Mouse (Mus musculus): ENCODE data around the gene Rtn1.

- TF ChIP-seq POLR2A (IDR thresholded peaks at IDR 0.05; ENCODE audit: extremely low read depth, insufficient read depth, low read length): no peak
- TF ChIP-seq CTCF (IDR thresholded peaks at IDR 0.05; ENCODE audit: low read depth, low read length): no peak
Measured at GRCm38 (mm10) chr12:72232826-72233790, 175.7 kb downstream of the Rtn1 start.

Data from liver, adult 2 months (tissue).